Mouse (Mus musculus) forebrain, embryonic 10.5 days (tissue): ENCODE results near the gene Mcrip2. TPM values are rescaled to one million over a fixed set of nuclear protein-coding genes. Genes with fewer than 3 reads are reported as not detected.

Experiments used
- DNase-seq: peaks from one replicate; pipeline ENCODE4 v3.0.0-alpha.2; 2017; ENCODE audit warnings: low spot score; ENCODE audit errors: extremely low spot score
- H3K27ac ChIP-seq: fragments of 300-500 bp; sonication (generic); 2 replicates; pipeline ENCODE4 v1.5.1; 2016; ENCODE audit warnings: mild to moderate bottlenecking
- H3K27me3 ChIP-seq: fragments of 300-500 bp; sonication (generic); 2 replicates; pipeline ENCODE4 v1.6.1; 2016; ENCODE audit warnings: mild to moderate bottlenecking; ENCODE audit not compliant: poor library complexity, severe bottlenecking
- H3K36me3 ChIP-seq: fragments of 300-500 bp; sonication (generic); replicated peaks from 2 replicates; pipeline ENCODE4 v1.6.1; 2016; ENCODE audit warnings: mild to moderate bottlenecking, moderate library complexity
- H3K4me1 ChIP-seq: fragments of 300-500 bp; sonication (generic); 2 replicates; pipeline ENCODE4 v1.6.1; 2016
- H3K4me3 ChIP-seq: fragments of 300-500 bp; sonication (generic); 2 replicates; pipeline ENCODE4 v1.5.1; 2016; ENCODE audit warnings: mild to moderate bottlenecking, moderate library complexity
- H3K9me3 ChIP-seq: fragments of 300-500 bp; sonication (generic); 2 replicates; pipeline ENCODE4 v1.6.1; 2016; ENCODE audit warnings: mild to moderate bottlenecking, moderate library complexity
- WGBS: fragments of 180-500 bp; shearing (Covaris S2); methylation state at CpG from one replicate; pipeline ENCODE4 v1.1.7; 2016; 5-methylcytosine and 5-hydroxymethylcytosine counted together
- polyA plus RNA-seq: library from polyadenylated mRNA; unstranded; fragments of >200 nt; fragmentation: Nextera tagmentation; extraction: Ambion mirVana; gene quantifications from 2 replicates; pipeline ENCODE4 v1.2.1, GENCODE M21; 2016

Mcrip2 gene
- polyA plus RNA-seq, 1 experiment from 2014 or later: 21.9 TPM

- no peak for DNase-seq
These were observed 24.7 kb downstream of the Mcrip2 start for GRCm38 (mm10) chr17:25843636-25844395.

GRCm38 (mm10) chr17:25843122-25843521, 25.4 kb downstream of the Mcrip2 start:
- Histone ChIP-seq H3K36me3 (peaks cover 85% of the 10 kb centered on the region), H3K27ac (no peak overlapping the region), H3K4me3 (peak overlapping the region; percentile 94), H3K27me3 (no peaks in the 10 kb centered on the region), H3K4me1 (peaks cover 33% of the 10 kb centered on the region), H3K9me3 (no peaks in the 10 kb centered on the region)
- no peak for DNase-seq
- whole genome bisulfite sequencing: 94% methylated on average over 4 of the region's 4 CpGs

More at GRCm38 (mm10) chr17:25843636-25844395, 24.7 kb downstream of the Mcrip2 start:
- Histone ChIP-seq H3K4me3 (peak overlapping the region; percentile 94), H3K27me3 (no peaks in the 10 kb centered on the region), H3K36me3 (peaks cover 85% of the 10 kb centered on the region), H3K9me3 (no peaks in the 10 kb centered on the region), H3K27ac (peak overlapping the region; percentile 93), H3K4me1 (peaks cover 31% of the 10 kb centered on the region)
- WGBS: 4% methylated on average over 38 of the region's 38 CpGs

- no peaks in the 10 kb centered on the region for H3K27me3 ChIP-seq
- peaks cover 39% of the 10 kb centered on the region for H3K4me1 ChIP-seq
- DNase-seq: no peak
- 76% methylated on average over 3 of the region's 3 CpGs for WGBS
- no peak overlapping the region for H3K4me3 ChIP-seq
- H3K36me3 ChIP-seq: peaks cover 85% of the 10 kb centered on the region
- no peak overlapping the region for H3K27ac ChIP-seq
- no peaks in the 10 kb centered on the region for H3K9me3 ChIP-seq
These were observed 26.1 kb downstream of the Mcrip2 start for GRCm38 (mm10) chr17:25842509-25842908.

GRCm38 (mm10) chr17:25841117-25841880, 27.3 kb downstream of the Mcrip2 start, which contains the start of gene Gm20683:
Gene Gm20683, minus strand, starts transcription at chr17:25841763.
- Histone ChIP-seq H3K4me1 (peaks cover 51% of the 10 kb centered on the region), H3K4me3 (no peak within 1 kb of the TSS; the same call in 1 of the 2 replicates), H3K27me3 (no peaks in the 10 kb centered on the region), H3K36me3 (peaks cover 75% of the 10 kb centered on the region), H3K9me3 (no peaks in the 10 kb centered on the region), H3K27ac (no peak within 1 kb of the TSS)
- WGBS: 94% methylated on average over 22 of the region's 22 CpGs
- no peak for DNase-seq

- H3K27ac ChIP-seq: no peak overlapping the region
- H3K36me3 ChIP-seq: peaks cover 75% of the 10 kb centered on the region
- H3K4me1 ChIP-seq: peaks cover 59% of the 10 kb centered on the region
- 95% methylated on average over 6 of the region's 6 CpGs for WGBS
- H3K9me3 ChIP-seq: no peaks in the 10 kb centered on the region
- no peak for DNase-seq
- no peaks in the 10 kb centered on the region for H3K27me3 ChIP-seq
- peak overlapping the region; percentile 18; the same call in 1 of the 2 replicates for H3K4me3 ChIP-seq
These were observed 28.0 kb downstream of the Mcrip2 start for GRCm38 (mm10) chr17:25840519-25840918.

GRCm38 (mm10) chr17:25839455-25840235, 28.9 kb downstream of the Mcrip2 start:
- Histone ChIP-seq H3K4me3 (peak overlapping the region; percentile 1), H3K4me1 (peaks cover 63% of the 10 kb centered on the region), H3K27me3 (no peaks in the 10 kb centered on the region), H3K36me3 (peaks cover 76% of the 10 kb centered on the region), H3K9me3 (no peaks in the 10 kb centered on the region), H3K27ac (0 out of 2 replicates have a peak overlapping the region, but pooled peaks have one; percentile 4)
- DNase-seq: no peak
- 90% methylated on average over 14 of the region's 14 CpGs for WGBS

GRCm38 (mm10) chr17:25838904-25839303, 29.7 kb downstream of the Mcrip2 start:
- WGBS: 90% methylated on average over 4 of the region's 4 CpGs
- Histone ChIP-seq H3K36me3 (peaks cover 80% of the 10 kb centered on the region), H3K27me3 (no peaks in the 10 kb centered on the region), H3K9me3 (no peaks in the 10 kb centered on the region), H3K27ac (no peak overlapping the region), H3K4me1 (peaks cover 63% of the 10 kb centered on the region), H3K4me3 (peak overlapping the region; percentile 1; the same call in 1 of the 2 replicates)
- DNase-seq: no peak

GRCm38 (mm10) chr17:25837533-25837932, 31.0 kb downstream of the Mcrip2 start:
- Histone ChIP-seq H3K27ac (0 out of 2 replicates have a peak overlapping the region, but pooled peaks have one; percentile 81), H3K4me1 (peaks cover 58% of the 10 kb centered on the region), H3K4me3 (peak overlapping the region; percentile 53; the same call in 1 of the 2 replicates), H3K27me3 (no peaks in the 10 kb centered on the region), H3K9me3 (no peaks in the 10 kb centered on the region), H3K36me3 (peaks cover 73% of the 10 kb centered on the region)
- WGBS: 57% methylated on average over 3 of the region's 3 CpGs
- no peak for DNase-seq

- 3% methylated on average over 29 of the region's 29 CpGs for WGBS
- Histone ChIP-seq H3K4me1 (peaks cover 62% of the 10 kb centered on the region), H3K27me3 (no peaks in the 10 kb centered on the region), H3K36me3 (peaks cover 68% of the 10 kb centered on the region), H3K27ac (peak within 1 kb of the TSS; percentile 81), H3K9me3 (no peaks in the 10 kb centered on the region), H3K4me3 (peak within 1 kb of the TSS; percentile 53)
- DNase-seq: peak; percentile 65
These were observed 31.5 kb downstream of the Mcrip2 start, which contains the start of gene Rhbdl1 for GRCm38 (mm10) chr17:25837076-25837410. Gene Rhbdl1, minus strand, starts transcription at chr17:25837295.

- Histone ChIP-seq H3K36me3 (peaks cover 68% of the 10 kb centered on the region), H3K4me3 (peak overlapping the region; percentile 53), H3K9me3 (no peaks in the 10 kb centered on the region), H3K4me1 (peaks cover 67% of the 10 kb centered on the region), H3K27me3 (no peaks in the 10 kb centered on the region), H3K27ac (peak overlapping the region; percentile 81)
- WGBS: 24% methylated on average over 23 of the region's 23 CpGs
- no peak for DNase-seq
These were observed 32.0 kb downstream of the Mcrip2 start for GRCm38 (mm10) chr17:25836397-25837075.

GRCm38 (mm10) chr17:25835816-25836215, 32.7 kb downstream of the Mcrip2 start:
- Histone ChIP-seq H3K9me3 (no peaks in the 10 kb centered on the region), H3K4me3 (peak overlapping the region; percentile 53; the same call in 1 of the 2 replicates), H3K36me3 (peaks cover 68% of the 10 kb centered on the region), H3K4me1 (peaks cover 74% of the 10 kb centered on the region), H3K27me3 (no peaks in the 10 kb centered on the region), H3K27ac (no peak overlapping the region)
- 94% methylated on average over 16 of the region's 16 CpGs for WGBS
- DNase-seq: no peak

- H3K9me3 ChIP-seq: no peaks in the 10 kb centered on the region
- H3K27me3 ChIP-seq: no peaks in the 10 kb centered on the region
- peak overlapping the region; percentile 77 for H3K4me3 ChIP-seq
- peaks cover 79% of the 10 kb centered on the region for H3K4me1 ChIP-seq
- no peak overlapping the region for H3K27ac ChIP-seq
- H3K36me3 ChIP-seq: peaks cover 68% of the 10 kb centered on the region
- DNase-seq: no peak
- WGBS: 96% methylated on average over 7 of the region's 7 CpGs
These were observed 33.3 kb downstream of the Mcrip2 start for GRCm38 (mm10) chr17:25835301-25835700.
